ENCODE assay signal across 8 mouse cellular contexts in genomic region chr10:68278632-68279361, GRCm38 (mm10). TPM values are rescaled to one million over a fixed set of nuclear protein-coding genes. Genes with fewer than 3 reads are reported as not detected.
DNase-seq lines count a peak whose midpoint lies in the region; ATAC-seq and TF ChIP-seq lines count a peak whose summit lies in the region.

TSS of gene Arid5b (minus strand) at chr10:68278740.

- H3K9me3 ChIP-seq in MEL (replicated peaks; ENCODE audit: insufficient read depth, low read length) = no peaks in the 10 kb centered on the region
- H3K9me3 ChIP-seq in forebrain, postnatal 0 days (ENCODE audit: low read length) = no peaks in the 10 kb centered on the region
- H3K9me3 ChIP-seq in hindbrain, embryonic 12.5 days (replicated peaks) = no peaks in the 10 kb centered on the region

- TF ChIP-seq EP300 in MEL (IDR thresholded peaks at IDR 0.05; ENCODE audit: low read depth in 1 of 2, low read length in 2 of 2) = no peak

- no peak within 1 kb of the TSS; the same call in 1 of the 2 replicates for H3K27ac ChIP-seq in MEL (ENCODE audit: control insufficient read depth, low read depth, low read length)
- H3K27ac ChIP-seq in forebrain, postnatal 0 days (ENCODE audit: low read depth, low read length) = peak within 1 kb of the TSS; percentile 87
- peak within 1 kb of the TSS; percentile 84 for H3K27ac ChIP-seq in hindbrain, embryonic 12.5 days

- TF ChIP-seq POLR2A in MEL (IDR thresholded peaks at IDR 0.05; ENCODE audit: control insufficient read depth in 1 of 2, insufficient read depth in 1 of 2, low read depth in 1 of 2, low read length in 2 of 2, poor library complexity in 1 of 2) = no peak
- TF ChIP-seq POLR2A in brain, embryonic 14.5 days (IDR thresholded peaks at IDR 0.05; ENCODE audit: borderline replicate concordance, extremely low read depth, insufficient read depth, insufficient read length, poor library complexity, severe bottlenecking) = no peak

- peak within 1 kb of the TSS; percentile 48 for H3K9ac ChIP-seq in MEL (ENCODE audit: control insufficient read depth, low read depth, low read length, poor library complexity, severe bottlenecking)
- peak within 1 kb of the TSS; percentile 71 for H3K9ac ChIP-seq in forebrain, postnatal 0 days
- peak within 1 kb of the TSS; percentile 55 for H3K9ac ChIP-seq in hindbrain, embryonic 12.5 days

- H3K4me3 ChIP-seq in MEL (ENCODE audit: control insufficient read depth in 1 of 2, insufficient read depth in 1 of 2, low read depth in 2 of 2, low read length in 2 of 2) = peak within 1 kb of the TSS; percentile 56 to 81
- peak within 1 kb of the TSS; percentile 56 for H3K4me3 ChIP-seq in forebrain, postnatal 0 days (ENCODE audit: low read depth, low read length)
- H3K4me3 ChIP-seq in hindbrain, embryonic 12.5 days = peak within 1 kb of the TSS; percentile 56

- TF ChIP-seq CTCF in MEL (IDR thresholded peaks at IDR 0.05 in 2 of 3, conservative IDR thresholded peaks at IDR 0.05 in 1 of 3; ENCODE audit: control insufficient read depth in 1 of 3, insufficient read depth in 1 of 3, low read depth in 2 of 3, low read length in 3 of 3, poor library complexity in 1 of 3, severe bottlenecking in 1 of 3) = no peak
- no peak for TF ChIP-seq CTCF in brain, embryonic 14.5 days (IDR thresholded peaks at IDR 0.05; ENCODE audit: borderline replicate concordance, extremely low read depth, insufficient read depth, insufficient read length)
- TF ChIP-seq CTCF in forebrain, postnatal 0 days (IDR thresholded peaks at IDR 0.05; ENCODE audit: low read depth) = no peak

- whole genome bisulfite sequencing in forebrain, postnatal 0 days = 1% methylated on average over 24 of the region's 24 CpGs
- 1% methylated on average over 24 of the region's 24 CpGs for WGBS in hindbrain, embryonic 12.5 days

- no peaks in the 10 kb centered on the region for H3K36me3 ChIP-seq in MEL (ENCODE audit: control insufficient read depth in 1 of 2, insufficient read depth in 2 of 2, low read length in 2 of 2)
- no peaks in the 10 kb centered on the region for H3K36me3 ChIP-seq in forebrain, postnatal 0 days (ENCODE audit: insufficient read depth)
- H3K36me3 ChIP-seq in hindbrain, embryonic 12.5 days = no peaks in the 10 kb centered on the region

- H3K4me1 ChIP-seq in MEL (ENCODE audit: control insufficient read depth in 1 of 2, insufficient read depth in 2 of 2, low read length in 2 of 2) = no peaks in the 10 kb centered on the region
- H3K4me1 ChIP-seq in forebrain, postnatal 0 days (ENCODE audit: insufficient read depth) = peaks cover 9% of the 10 kb centered on the region
- H3K4me1 ChIP-seq in hindbrain, embryonic 12.5 days = peaks cover 36% of the 10 kb centered on the region

- peak; percentile 62 for DNase-seq in MEL (ENCODE audit: low read depth, low spot score)
- DNase-seq in brain, embryonic 14.5 days (ENCODE audit: low read depth) = peak; percentile 92
- peak; percentile 88 for DNase-seq in forebrain, postnatal 0 days
- peak in 1 of 2 experiments; percentile 54 for DNase-seq in layer of hippocampus, postnatal 25 days (ENCODE audit: extremely low spot score in 1 of 2, low spot score in 1 of 2)
- DNase-seq in lung, postnatal 10 days = peak; percentile 81
- peak; percentile 73 to 77 for DNase-seq in right cerebral cortex, adult 2 months (ENCODE audit: low spot score in 2 of 2)

- H3K27me3 ChIP-seq in MEL (ENCODE audit: control insufficient read depth in 1 of 2, insufficient read depth in 2 of 2, low read length in 2 of 2) = no peaks in the 10 kb centered on the region; a peak in 1 of 4 replicates
- no peaks in the 10 kb centered on the region for H3K27me3 ChIP-seq in forebrain, postnatal 0 days (ENCODE audit: insufficient read depth, low read length)
- H3K27me3 ChIP-seq in hindbrain, embryonic 12.5 days = no peaks in the 10 kb centered on the region

- TF ChIP-seq RAD21 in MEL (IDR thresholded peaks at IDR 0.05; ENCODE audit: low read depth, low read length) = no peak

- ATAC-seq in forebrain, postnatal 0 days = no peak
- no peak for ATAC-seq in hindbrain, embryonic 12.5 days (ENCODE audit: low FRiP score)
- ATAC-seq in megakaryocyte-erythroid progenitor cell, adult 5-6 weeks (replicated peaks; ENCODE audit: low FRiP score, low TSS enrichment, poor library complexity, severe bottlenecking) = no peak

- no peaks in the 10 kb centered on the region for H3K79me2 ChIP-seq in MEL (ENCODE audit: control insufficient read depth, insufficient read depth, low read length, poor library complexity)

- H3K4me2 ChIP-seq in forebrain, postnatal 0 days (ENCODE audit: low read depth) = peak within 1 kb of the TSS; percentile 88
- H3K4me2 ChIP-seq in hindbrain, embryonic 12.5 days (replicated peaks) = peak within 1 kb of the TSS; percentile 85

TF ChIP-seq in MEL, 35 proteins besides CTCF, POLR2A, EP300 and RAD21:
- no peak for TF ChIP-seq SMC3 (IDR thresholded peaks at IDR 0.05; ENCODE audit: low read depth, low read length)
- TF ChIP-seq ZC3H11A (IDR thresholded peaks at IDR 0.05; ENCODE audit: low read depth, low read length) = no peak
- TF ChIP-seq TCF12 (IDR thresholded peaks at IDR 0.05; ENCODE audit: low read depth, low read length) = no peak
- no peak for TF ChIP-seq USF1 (IDR thresholded peaks at IDR 0.05; ENCODE audit: low read depth, low read length)
- TF ChIP-seq ZMIZ1 (IDR thresholded peaks at IDR 0.05; ENCODE audit: low read depth, low read length) = no peak
- TF ChIP-seq POLR2AphosphoS5 (IDR thresholded peaks at IDR 0.05; ENCODE audit: borderline replicate concordance, low read depth, low read length) = no peak
- no peak for TF ChIP-seq TBP (IDR thresholded peaks at IDR 0.05; ENCODE audit: low read depth, low read length)
- TF ChIP-seq TAL1 (IDR thresholded peaks at IDR 0.05; ENCODE audit: low read length) = no peak
- no peak for TF ChIP-seq MAFK (IDR thresholded peaks at IDR 0.05; ENCODE audit: borderline replicate concordance, low read depth, low read length)
- no peak for TF ChIP-seq CHD2 (IDR thresholded peaks at IDR 0.05; ENCODE audit: low read length)
- no peak for TF ChIP-seq CHD1 (IDR thresholded peaks at IDR 0.05; ENCODE audit: low read depth, low read length)
- TF ChIP-seq MXI1 (IDR thresholded peaks at IDR 0.05; ENCODE audit: low read depth, low read length) = no peak
- no peak for TF ChIP-seq ELF1 (IDR thresholded peaks at IDR 0.05; ENCODE audit: low read depth, low read length)
- TF ChIP-seq UBTF (IDR thresholded peaks at IDR 0.05; ENCODE audit: borderline replicate concordance, insufficient read depth, low read depth, low read length) = no peak
- no peak for TF ChIP-seq ETS1 (IDR thresholded peaks at IDR 0.05; ENCODE audit: low read depth, low read length)
- TF ChIP-seq USF2 (IDR thresholded peaks at IDR 0.05; ENCODE audit: borderline replicate concordance in 1 of 2, insufficient read depth in 1 of 2, low read depth in 1 of 2, low read length in 2 of 2) = no peak
- no peak for TF ChIP-seq NELFE (IDR thresholded peaks at IDR 0.05; ENCODE audit: low read depth, low read length)
- no peak for TF ChIP-seq MAX (IDR thresholded peaks at IDR 0.05; ENCODE audit: low read length)

RNA-seq across cellular contexts. Expression of gene Arid5b, which starts in this region (rescaled TPM):
- not detected in 2 replicates for total RNA-seq in MEL (2012; rRNA removed)
- under 1 TPM in 1 of 2 experiments, not detected in 1; 0.03 TPM for polyA plus RNA-seq in MEL (2012; ENCODE audit: insufficient read depth in 1 of 2, insufficient read length in 2 of 2, low read depth in 1 of 2, low replicate concordance in 2 of 2, missing spikeins in 1 of 2)
- polyA plus RNA-seq in brain, embryonic 14.5 days (2012; rRNA removed) = 5.9 and 11.2 TPM in 2 replicates
- total RNA-seq in forebrain, postnatal 0 days (2014; rRNA removed) = 13.7 and 14.3 TPM in 2 replicates
- 8.6 and 14.5 TPM in 2 replicates for polyA plus RNA-seq in forebrain, postnatal 0 days (2015; fragmentation: Nextera tagmentation; extraction: Ambion mirVana)
- polyA plus RNA-seq in hindbrain, embryonic 12.5 days (2016; fragmentation: Nextera tagmentation; extraction: Ambion mirVana) = 27.8 and 28.2 TPM in 2 replicates
- total RNA-seq in layer of hippocampus, postnatal 25 days (2021) = 10 to 100 TPM; 21.5 to 22.8 TPM
- 0.59 and 1.7 TPM in 2 replicates for total RNA-seq in megakaryocyte-erythroid progenitor cell, adult 5-6 weeks (2014; fragmentation: Nextera tagmentation)
- 1.2 and 1.6 TPM in 2 replicates for total RNA-seq in megakaryocyte-erythroid progenitor cell, adult 5-6 weeks (2017)

Comparison
In these comparisons a context has a peak if more than half of its experiments do, and no peak if none do; other contexts are left out.
1. Peak in DNase-seq, H3K4me3 ChIP-seq and H3K9ac ChIP-seq in MEL; RNA of the gene not detected or under 1 TPM.